Mouse (Mus musculus): ENCODE measurements around the gene Tmem147. TPM values are rescaled to one million over a fixed set of nuclear protein-coding genes. Genes with fewer than 3 reads are reported as not detected.

The Tmem147 gene
- polyA plus RNA-seq, 1 experiment from 2014 or later: 249 TPM

DNA sequence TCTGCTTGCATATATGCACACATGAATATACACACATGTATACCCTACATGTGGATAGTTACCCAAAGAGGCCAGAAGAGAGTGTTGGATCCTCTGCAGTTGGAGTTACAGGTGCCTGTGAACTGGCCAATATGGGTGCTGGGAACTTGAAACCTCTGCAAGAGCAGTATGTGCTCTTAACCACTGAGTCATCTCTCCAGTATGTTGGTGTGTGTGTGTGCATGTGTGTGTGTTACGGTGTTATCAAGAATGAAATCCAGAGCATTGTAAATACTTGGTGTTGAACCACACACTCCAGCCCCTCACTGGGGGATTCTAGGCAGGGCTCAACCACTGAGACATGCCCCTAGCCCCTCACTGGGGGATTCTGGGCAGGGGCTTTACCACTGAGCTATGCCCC, 21.9 kb downstream of the Tmem147 start:
- no peaks in the 10 kb centered on the region for H3K9me3 ChIP-seq (ENCODE audit: control insufficient read depth, low read length)
- ATAC-seq: peak; percentile 27; the same call in 1 of the 2 replicates
- no peak overlapping the region for H3K4me3 ChIP-seq (ENCODE audit: low read length)
- no peaks in the 10 kb centered on the region for H3K36me3 ChIP-seq (ENCODE audit: control insufficient read depth, insufficient read depth, low read length)
- peak overlapping the region; percentile 82; the same call in 1 of the 2 replicates for H3K27ac ChIP-seq (ENCODE audit: low read length)
- no peak overlapping the region for H3K9ac ChIP-seq (ENCODE audit: low read depth, low read length)
- no peaks in the 10 kb centered on the region for H3K27me3 ChIP-seq (replicated peaks; ENCODE audit: control insufficient read depth, insufficient read depth, low read length)
- H3K4me1 ChIP-seq (ENCODE audit: control insufficient read depth, insufficient read depth, low read length): peaks cover 10% of the 10 kb centered on the region
- H3K4me2 ChIP-seq (ENCODE audit: low read depth, low read length): no peak overlapping the region
- 72% methylated on average over 1 of the region's 1 CpGs for WGBS

DNA sequence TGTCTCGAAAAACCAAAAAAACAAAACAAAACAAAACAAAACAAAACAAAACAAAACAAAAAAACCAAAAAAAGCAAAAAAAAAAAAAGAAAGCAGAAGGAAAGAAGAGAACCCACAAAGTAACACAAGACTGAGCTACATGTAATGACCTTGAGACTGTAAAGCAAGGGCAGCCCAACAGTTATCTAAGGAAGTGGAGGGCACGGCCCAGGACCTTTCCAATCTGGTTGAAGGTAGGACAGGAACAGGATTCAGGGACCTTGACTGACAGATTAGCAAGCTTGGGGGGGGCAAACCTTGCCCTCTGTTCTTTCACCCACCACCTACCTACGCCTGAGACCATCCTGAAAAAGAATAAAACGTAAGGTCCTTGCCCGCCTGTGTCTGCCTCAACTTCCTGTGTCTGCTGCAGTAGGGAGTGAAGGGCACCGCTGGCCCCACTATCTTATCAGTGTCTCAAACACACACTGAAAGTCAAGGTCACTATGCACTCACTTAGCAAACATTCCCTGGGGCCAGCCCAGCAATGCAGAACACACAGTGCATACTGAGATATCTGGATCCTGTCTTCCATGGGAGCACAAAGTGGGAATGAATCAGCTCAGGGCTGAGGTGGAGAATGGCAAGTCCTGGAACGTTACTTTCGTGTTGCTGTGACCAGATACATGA, 23.0 kb downstream of the Tmem147 start:
- no peaks in the 10 kb centered on the region for H3K27me3 ChIP-seq (replicated peaks; ENCODE audit: control insufficient read depth, insufficient read depth, low read length)
- peak; percentile 95 for ATAC-seq
- WGBS: 46% methylated on average over 8 of the region's 8 CpGs
- H3K27ac ChIP-seq (ENCODE audit: low read length): peak overlapping the region; percentile 82
- peaks cover 10% of the 10 kb centered on the region for H3K4me1 ChIP-seq (ENCODE audit: control insufficient read depth, insufficient read depth, low read length)
- H3K4me3 ChIP-seq (ENCODE audit: low read length): no peak overlapping the region
- H3K9ac ChIP-seq (ENCODE audit: low read depth, low read length): peak overlapping the region; percentile 51; the same call in 1 of the 2 replicates
- no peaks in the 10 kb centered on the region for H3K9me3 ChIP-seq (ENCODE audit: control insufficient read depth, low read length)
- H3K36me3 ChIP-seq (ENCODE audit: control insufficient read depth, insufficient read depth, low read length): no peaks in the 10 kb centered on the region
- no peak overlapping the region for H3K4me2 ChIP-seq (ENCODE audit: low read depth, low read length)

DNA sequence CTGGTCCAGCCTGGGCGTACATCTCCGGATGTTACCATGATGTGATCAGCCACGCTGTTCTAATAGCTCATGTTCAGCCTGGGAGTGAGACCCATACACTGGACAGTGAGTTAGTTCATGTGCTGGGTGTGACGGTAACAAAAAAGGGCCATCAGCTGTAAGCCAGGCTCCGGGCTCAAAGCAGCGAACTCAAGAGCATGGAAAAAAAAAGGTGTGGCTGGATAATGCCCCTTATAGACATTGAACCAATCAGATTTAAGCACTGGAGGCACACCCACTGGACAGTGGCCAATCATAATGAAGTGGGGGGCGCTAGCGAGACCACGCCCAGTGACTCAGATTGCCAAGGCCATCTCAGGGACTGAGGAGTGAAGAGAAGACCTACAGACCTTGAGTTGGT, 30.8 kb downstream of the Tmem147 start, which contains the start of gene 2200002J24Rik:
Gene 2200002J24Rik (plus strand): TSS at position 338 of the 400 bp plus-strand sequence.
- H3K27me3 ChIP-seq (replicated peaks; ENCODE audit: control insufficient read depth, insufficient read depth, low read length): no peaks in the 10 kb centered on the region
- H3K4me2 ChIP-seq (ENCODE audit: low read depth, low read length): no peak within 1 kb of the TSS
- peaks cover 11% of the 10 kb centered on the region; the same call in 1 of the 2 replicates for H3K4me1 ChIP-seq (ENCODE audit: control insufficient read depth, insufficient read depth, low read length)
- peak within 1 kb of the TSS; percentile 33 for H3K27ac ChIP-seq (ENCODE audit: low read length)
- 38% methylated on average over 9 of the region's 9 CpGs for WGBS
- ATAC-seq: peak; percentile 89
- H3K36me3 ChIP-seq (ENCODE audit: control insufficient read depth, insufficient read depth, low read length): no peaks in the 10 kb centered on the region
- H3K9ac ChIP-seq (ENCODE audit: low read depth, low read length): no peak within 1 kb of the TSS
- H3K9me3 ChIP-seq (ENCODE audit: control insufficient read depth, low read length): no peaks in the 10 kb centered on the region
- H3K4me3 ChIP-seq (ENCODE audit: low read length): no peak within 1 kb of the TSS

DNA sequence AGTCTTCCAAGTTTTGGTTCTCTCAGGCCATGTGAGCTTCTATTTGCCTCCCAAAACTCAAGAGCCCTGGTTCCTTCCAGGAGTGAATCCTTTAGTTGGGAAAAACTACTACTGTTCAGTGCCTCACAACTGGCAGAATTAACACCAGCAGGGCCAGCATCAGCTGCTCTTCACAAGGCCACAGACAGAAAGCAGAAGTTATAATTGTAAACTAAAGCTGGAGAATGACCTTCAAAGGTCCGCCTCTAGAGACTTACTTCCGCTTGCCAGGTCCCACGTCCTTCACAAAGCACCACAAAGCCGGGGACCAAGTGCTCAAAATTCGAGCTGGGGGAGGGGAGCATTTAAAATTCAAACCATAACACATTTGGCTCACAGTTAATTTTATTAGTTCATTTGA, 31.2 kb downstream of the Tmem147 start:
- Histone ChIP-seq H3K4me3 (ENCODE audit: low read length) (no peak overlapping the region), H3K27ac (ENCODE audit: low read length) (peak overlapping the region; percentile 33), H3K4me2 (ENCODE audit: low read depth, low read length) (no peak overlapping the region), H3K36me3 (ENCODE audit: control insufficient read depth, insufficient read depth, low read length) (no peaks in the 10 kb centered on the region), H3K27me3 (replicated peaks; ENCODE audit: control insufficient read depth, insufficient read depth, low read length) (no peaks in the 10 kb centered on the region), H3K9ac (ENCODE audit: low read depth, low read length) (no peak overlapping the region), H3K9me3 (ENCODE audit: control insufficient read depth, low read length) (no peaks in the 10 kb centered on the region), H3K4me1 (ENCODE audit: control insufficient read depth, insufficient read depth, low read length) (peaks cover 11% of the 10 kb centered on the region; the same call in 1 of the 2 replicates)
- 51% methylated on average over 5 of the region's 5 CpGs for WGBS
- 0 out of 2 replicates have a peak, but pooled peaks have one; percentile 16 for ATAC-seq

DNA sequence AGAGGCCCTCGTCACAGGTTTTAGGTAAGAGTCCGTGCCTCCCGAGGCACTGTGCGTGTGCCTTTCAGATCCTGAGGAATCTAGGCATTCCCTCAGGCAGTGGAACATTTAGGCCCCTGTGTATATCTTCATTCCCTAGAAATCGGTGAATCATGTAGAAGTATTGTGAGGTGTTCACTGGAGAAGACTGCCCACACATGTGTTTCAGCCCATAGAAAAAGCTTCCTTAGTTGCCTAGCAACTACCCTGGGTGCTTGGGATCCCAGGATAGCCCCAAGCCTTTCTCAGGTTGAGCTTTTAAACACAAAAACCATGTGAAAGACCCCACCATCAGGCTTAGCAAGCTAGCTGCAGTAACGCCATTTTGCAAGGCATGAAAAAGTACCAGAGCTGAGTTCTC, 41.0 kb downstream of the Tmem147 start:
- Histone ChIP-seq H3K4me1 (ENCODE audit: control insufficient read depth, insufficient read depth, low read length) (peaks cover 5% of the 10 kb centered on the region), H3K4me2 (ENCODE audit: low read depth, low read length) (no peak overlapping the region), H3K27me3 (replicated peaks; ENCODE audit: control insufficient read depth, insufficient read depth, low read length) (no peaks in the 10 kb centered on the region), H3K4me3 (ENCODE audit: low read length) (no peak overlapping the region), H3K36me3 (ENCODE audit: control insufficient read depth, insufficient read depth, low read length) (no peaks in the 10 kb centered on the region), H3K9ac (ENCODE audit: low read depth, low read length) (peak overlapping the region; percentile 22; the same call in 1 of the 2 replicates), H3K27ac (ENCODE audit: low read length) (no peak overlapping the region), H3K9me3 (ENCODE audit: control insufficient read depth, low read length) (no peaks in the 10 kb centered on the region)
- ATAC-seq: 0 out of 2 replicates have a peak, but pooled peaks have one; percentile 31
- 67% methylated on average over 6 of the region's 6 CpGs for WGBS

DNA sequence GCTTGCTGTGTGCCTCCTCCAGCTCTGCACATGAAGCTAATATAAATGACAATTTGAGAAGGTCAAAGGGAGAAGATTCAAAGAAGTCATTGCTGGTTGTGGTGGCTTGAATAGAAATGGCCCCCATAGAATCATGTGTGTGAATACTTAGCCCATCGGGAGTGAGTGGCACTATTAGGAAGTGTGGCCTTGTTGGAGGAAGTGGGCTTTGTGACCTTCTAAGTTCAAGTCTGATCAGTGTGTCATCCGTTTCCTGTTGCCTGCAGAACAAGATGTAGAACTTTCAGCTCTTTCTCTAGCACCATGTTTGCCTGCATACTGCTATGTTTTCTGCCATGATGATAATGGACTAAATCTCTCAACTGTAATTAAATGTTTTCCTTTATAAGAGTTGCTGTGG, 45.9 kb downstream of the Tmem147 start:
- H3K9ac ChIP-seq (ENCODE audit: low read depth, low read length): no peak overlapping the region
- H3K9me3 ChIP-seq (ENCODE audit: control insufficient read depth, low read length): no peaks in the 10 kb centered on the region
- H3K4me3 ChIP-seq (ENCODE audit: low read length): no peak overlapping the region
- no peaks in the 10 kb centered on the region for H3K27me3 ChIP-seq (replicated peaks; ENCODE audit: control insufficient read depth, insufficient read depth, low read length)
- ATAC-seq: no peak
- no peaks in the 10 kb centered on the region for H3K36me3 ChIP-seq (ENCODE audit: control insufficient read depth, insufficient read depth, low read length)
- no peak overlapping the region for H3K4me2 ChIP-seq (ENCODE audit: low read depth, low read length)
- WGBS: 79% methylated on average over 2 of the region's 2 CpGs
- H3K4me1 ChIP-seq (ENCODE audit: control insufficient read depth, insufficient read depth, low read length): peaks cover 5% of the 10 kb centered on the region
- no peak overlapping the region for H3K27ac ChIP-seq (ENCODE audit: low read length)

DNA sequence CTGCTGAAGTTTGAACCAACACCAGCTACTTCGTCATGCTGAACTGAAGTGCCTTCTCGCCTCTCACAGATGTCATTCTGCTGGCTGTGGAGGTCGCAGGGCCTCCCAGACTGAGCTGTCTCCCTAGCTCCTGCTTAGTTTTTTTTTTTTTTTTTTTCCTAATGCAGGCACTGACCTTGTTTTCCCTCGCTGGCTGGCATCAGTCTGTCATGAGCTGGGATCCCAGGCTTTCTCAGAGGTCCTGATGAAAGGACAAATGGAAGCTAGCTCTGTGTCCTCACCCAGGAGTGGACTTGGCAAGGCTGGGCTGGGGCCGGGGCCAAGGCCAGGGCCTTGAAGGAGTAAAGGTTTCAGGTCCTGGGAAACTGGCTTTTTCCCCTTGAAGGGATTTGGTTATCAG, 47.4 kb downstream of the Tmem147 start:
- Histone ChIP-seq H3K9me3 (ENCODE audit: control insufficient read depth, low read length) (no peaks in the 10 kb centered on the region), H3K27me3 (replicated peaks; ENCODE audit: control insufficient read depth, insufficient read depth, low read length) (no peaks in the 10 kb centered on the region), H3K27ac (ENCODE audit: low read length) (no peak overlapping the region), H3K36me3 (ENCODE audit: control insufficient read depth, insufficient read depth, low read length) (no peaks in the 10 kb centered on the region), H3K9ac (ENCODE audit: low read depth, low read length) (no peak overlapping the region), H3K4me1 (ENCODE audit: control insufficient read depth, insufficient read depth, low read length) (no peaks in the 10 kb centered on the region), H3K4me3 (ENCODE audit: low read length) (no peak overlapping the region), H3K4me2 (ENCODE audit: low read depth, low read length) (no peak overlapping the region)
- ATAC-seq: no peak
- 59% methylated on average over 5 of the region's 5 CpGs for WGBS

DNA sequence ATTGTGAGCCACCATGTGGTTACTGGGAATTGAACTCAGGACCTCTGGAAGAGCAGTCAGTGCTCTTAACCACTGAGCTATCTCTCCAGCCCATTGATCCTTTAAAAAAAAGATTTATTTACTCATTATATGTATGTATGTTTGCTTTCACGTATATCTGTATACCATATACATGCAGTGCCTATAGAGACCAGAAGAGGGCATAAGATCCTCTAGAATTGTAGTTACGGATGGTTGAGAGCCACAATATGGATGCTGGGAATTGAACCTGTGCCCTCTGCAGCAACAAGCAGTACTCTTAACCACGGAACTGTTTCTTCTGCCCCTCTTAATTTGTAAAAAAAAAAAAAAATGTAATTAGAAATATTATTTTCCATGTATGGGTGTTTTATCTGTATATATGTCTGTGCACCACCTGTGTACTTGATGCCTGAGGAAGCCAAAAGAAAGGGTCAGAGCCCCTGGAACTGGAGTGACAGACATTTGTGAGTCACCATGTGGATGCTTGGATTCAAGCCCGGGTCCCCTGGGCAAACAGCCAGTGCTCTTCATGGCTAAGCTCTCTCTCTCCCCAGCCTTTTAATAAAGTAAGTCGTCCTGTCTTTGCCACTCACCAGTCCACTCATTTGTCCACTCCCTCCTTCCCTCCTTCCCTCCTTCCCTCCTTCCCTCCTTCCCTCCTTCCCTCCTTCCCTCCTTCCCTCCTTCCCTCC, 50.9 kb downstream of the Tmem147 start:
- Histone ChIP-seq H3K27ac (ENCODE audit: low read length) (no peak overlapping the region), H3K4me3 (ENCODE audit: low read length) (no peak overlapping the region), H3K9ac (ENCODE audit: low read depth, low read length) (no peak overlapping the region), H3K4me1 (ENCODE audit: control insufficient read depth, insufficient read depth, low read length) (no peaks in the 10 kb centered on the region), H3K36me3 (ENCODE audit: control insufficient read depth, insufficient read depth, low read length) (no peaks in the 10 kb centered on the region), H3K27me3 (replicated peaks; ENCODE audit: control insufficient read depth, insufficient read depth, low read length) (no peaks in the 10 kb centered on the region), H3K9me3 (ENCODE audit: control insufficient read depth, low read length) (no peaks in the 10 kb centered on the region), H3K4me2 (ENCODE audit: low read depth, low read length) (no peak overlapping the region)
- WGBS: 62% methylated on average over 5 of the region's 5 CpGs
- ATAC-seq: no peak
